Mouse (Mus musculus): ENCODE measurements at regions not wholly inside any gene's neighbourhood (a gene's known extent, or its start where the extent isn't known, plus 50 kb on each side); places are given as distances from the start of the nearest gene placed in this dataset.

DNA sequence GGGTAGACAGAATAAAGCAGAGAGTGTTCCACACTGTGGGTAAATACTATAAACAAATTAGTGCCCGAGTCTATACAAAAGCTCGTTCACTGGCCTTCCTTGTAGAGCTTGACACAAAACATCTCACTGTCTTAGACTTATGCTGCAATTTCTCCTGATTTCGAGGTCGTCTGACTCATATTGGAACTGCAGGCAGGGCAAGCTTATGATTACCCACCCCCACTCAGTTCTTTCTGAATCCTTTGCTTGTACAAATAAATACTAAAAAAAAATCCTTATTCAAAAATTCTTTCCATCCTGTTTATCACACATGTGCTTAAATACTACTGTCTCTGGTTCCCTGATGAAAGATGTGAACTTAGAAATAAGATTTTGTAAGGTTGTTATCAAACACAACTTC, 470.0 kb upstream of the Adamts5 start:
- no peaks in the 10 kb centered on the region for H3K4me1 ChIP-seq
- H3K36me3 ChIP-seq: no peaks in the 10 kb centered on the region
- ATAC-seq (replicated peaks; ENCODE audit: low FRiP score): no peak
- H3K4me3 ChIP-seq (replicated peaks): no peak overlapping the region
- H3K9me3 ChIP-seq (replicated peaks): no peaks in the 10 kb centered on the region
- no peak overlapping the region for H3K27ac ChIP-seq
- H3K27me3 ChIP-seq: no peaks in the 10 kb centered on the region
- WGBS: 85% methylated on average over 4 of the region's 4 CpGs
- no peak overlapping the region for H3K4me2 ChIP-seq
- no peak overlapping the region for H3K9ac ChIP-seq

DNA sequence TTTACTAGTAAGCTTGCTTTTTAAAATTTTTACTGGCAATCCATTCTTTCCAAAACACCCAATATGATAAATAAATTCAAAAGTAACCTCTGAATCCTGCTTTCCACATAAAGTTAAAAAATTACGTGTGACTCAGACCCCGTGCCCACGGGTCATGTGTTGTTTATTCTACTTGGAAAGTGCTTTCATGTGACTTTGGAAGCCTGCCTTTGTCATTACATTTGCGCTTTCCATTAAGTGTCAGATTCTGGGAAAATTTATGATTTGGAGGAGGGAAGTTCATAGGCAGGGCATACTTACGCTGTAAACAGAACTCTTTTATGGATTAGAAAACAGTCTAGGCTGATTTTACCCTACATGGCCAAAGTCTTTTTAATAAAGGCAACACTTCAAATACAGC, 466.8 kb upstream of the Adamts5 start:
- WGBS: 25% methylated on average over 5 of the region's 5 CpGs
- H3K27me3 ChIP-seq: no peaks in the 10 kb centered on the region
- ATAC-seq (replicated peaks; ENCODE audit: low FRiP score): no peak

DNA sequence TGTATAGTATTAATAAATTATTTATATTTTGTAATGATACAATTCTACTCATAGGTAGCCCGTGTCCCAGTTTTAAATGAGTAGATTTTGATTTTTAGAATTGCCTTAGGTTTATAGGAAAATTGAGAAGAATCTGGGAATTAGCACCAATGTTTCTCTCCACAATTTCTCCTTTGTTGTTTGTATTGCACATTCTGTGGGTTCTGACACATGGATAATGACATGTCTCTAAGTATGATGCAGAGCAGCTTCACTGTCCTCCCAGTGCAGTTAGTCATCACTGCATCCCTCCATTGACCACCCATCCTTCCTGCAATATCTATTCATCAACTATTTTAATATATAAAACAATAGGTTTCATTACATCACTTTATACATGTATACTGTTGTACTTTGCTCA, 464.6 kb upstream of the Adamts5 start:
- H3K27me3 ChIP-seq: no peaks in the 10 kb centered on the region
- no peak overlapping the region for H3K9ac ChIP-seq
- no peak for ATAC-seq (replicated peaks; ENCODE audit: low FRiP score)
- no peak overlapping the region for H3K4me2 ChIP-seq
- H3K4me3 ChIP-seq (replicated peaks): no peak overlapping the region
- no peaks in the 10 kb centered on the region for H3K9me3 ChIP-seq (replicated peaks)
- H3K27ac ChIP-seq: no peak overlapping the region
- no peaks in the 10 kb centered on the region for H3K4me1 ChIP-seq
- WGBS: 88% methylated on average over 1 of the region's 1 CpGs
- H3K36me3 ChIP-seq: no peaks in the 10 kb centered on the region

More for the DNA sequence above, 466.8 kb upstream of the Adamts5 start:
- Histone ChIP-seq H3K4me2 (no peak overlapping the region), H3K27ac (no peak overlapping the region), H3K9me3 (replicated peaks) (no peaks in the 10 kb centered on the region), H3K4me3 (replicated peaks) (no peak overlapping the region), H3K36me3 (no peaks in the 10 kb centered on the region), H3K9ac (no peak overlapping the region), H3K4me1 (no peaks in the 10 kb centered on the region)

DNA sequence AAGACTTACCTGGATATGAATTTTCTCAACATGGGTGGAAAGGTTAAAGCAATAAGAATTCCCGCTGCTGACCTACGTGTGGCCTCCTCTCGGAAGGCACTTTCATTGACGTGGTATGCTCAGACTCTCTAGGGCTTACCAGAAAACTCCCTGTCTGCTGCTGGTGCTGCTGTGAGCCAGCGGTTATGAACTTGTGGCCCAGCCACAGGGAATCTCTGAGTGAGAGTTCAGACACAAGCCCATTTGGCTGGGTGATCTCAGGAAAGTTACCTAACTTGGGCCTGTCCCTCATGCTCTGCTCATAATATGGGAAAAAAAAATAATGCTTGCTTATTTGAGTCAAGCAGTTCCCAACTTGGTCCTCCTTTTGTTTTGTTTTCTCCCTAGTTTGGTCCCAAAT, 459.5 kb upstream of the Adamts5 start:
- Histone ChIP-seq H3K27ac (no peak overlapping the region), H3K4me2 (no peak overlapping the region), H3K9ac (no peak overlapping the region), H3K9me3 (replicated peaks) (no peaks in the 10 kb centered on the region), H3K36me3 (no peaks in the 10 kb centered on the region), H3K4me3 (replicated peaks) (no peak overlapping the region), H3K27me3 (no peaks in the 10 kb centered on the region), H3K4me1 (no peaks in the 10 kb centered on the region)
- no peak for ATAC-seq (replicated peaks; ENCODE audit: low FRiP score)
- WGBS: 82% methylated on average over 5 of the region's 5 CpGs

DNA sequence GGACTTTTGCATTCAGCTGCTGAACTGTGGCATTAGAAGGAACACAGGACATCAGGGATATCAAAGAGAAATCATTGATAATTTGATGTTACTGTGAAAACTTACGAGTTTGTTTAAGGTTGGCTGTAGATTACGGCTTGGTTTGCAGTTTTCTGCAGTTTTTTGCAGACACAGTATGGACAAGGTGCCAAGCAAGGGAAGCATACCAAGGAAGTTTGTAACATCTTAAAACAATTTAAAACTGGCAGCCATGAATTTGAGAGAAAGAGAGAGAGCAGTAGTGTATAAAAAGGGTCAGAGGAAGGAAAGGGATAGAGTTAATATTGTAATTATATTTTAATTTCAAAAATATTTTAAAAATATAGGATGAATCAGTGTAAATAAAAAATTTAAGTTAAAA, 453.4 kb upstream of the Adamts5 start:
- Histone ChIP-seq H3K9ac (no peak overlapping the region), H3K4me2 (no peak overlapping the region), H3K36me3 (no peaks in the 10 kb centered on the region), H3K4me1 (no peaks in the 10 kb centered on the region), H3K27me3 (no peaks in the 10 kb centered on the region), H3K9me3 (replicated peaks) (no peaks in the 10 kb centered on the region), H3K27ac (no peak overlapping the region), H3K4me3 (replicated peaks) (no peak overlapping the region)
- 80% methylated on average over 2 of the region's 2 CpGs for WGBS
- ATAC-seq (replicated peaks; ENCODE audit: low FRiP score): no peak

DNA sequence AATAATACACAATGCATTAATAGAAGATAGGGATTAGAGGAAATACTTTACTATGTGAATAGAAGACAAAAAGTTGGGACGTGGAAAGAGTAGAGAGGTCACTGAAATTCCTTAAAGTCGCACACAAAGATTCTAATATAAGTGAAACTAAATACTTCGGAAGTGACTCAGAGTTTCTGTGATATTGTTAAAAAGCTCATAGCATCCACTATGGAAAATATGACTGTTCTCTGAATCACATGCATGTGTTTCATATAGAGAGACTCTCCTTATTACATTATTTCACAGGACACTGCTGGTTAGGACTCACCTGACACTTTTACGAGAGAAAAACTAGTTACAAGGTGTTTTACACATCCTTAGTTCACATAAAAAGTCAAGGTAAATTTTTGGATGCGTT, 446.1 kb upstream of the Adamts5 start:
- Histone ChIP-seq H3K9me3 (replicated peaks) (no peaks in the 10 kb centered on the region), H3K4me2 (no peak overlapping the region), H3K4me1 (no peaks in the 10 kb centered on the region), H3K9ac (no peak overlapping the region), H3K27ac (no peak overlapping the region), H3K4me3 (replicated peaks) (no peak overlapping the region), H3K36me3 (no peaks in the 10 kb centered on the region), H3K27me3 (no peaks in the 10 kb centered on the region)
- no peak for ATAC-seq (replicated peaks; ENCODE audit: low FRiP score)
- WGBS: 78% methylated on average over 5 of the region's 5 CpGs

DNA sequence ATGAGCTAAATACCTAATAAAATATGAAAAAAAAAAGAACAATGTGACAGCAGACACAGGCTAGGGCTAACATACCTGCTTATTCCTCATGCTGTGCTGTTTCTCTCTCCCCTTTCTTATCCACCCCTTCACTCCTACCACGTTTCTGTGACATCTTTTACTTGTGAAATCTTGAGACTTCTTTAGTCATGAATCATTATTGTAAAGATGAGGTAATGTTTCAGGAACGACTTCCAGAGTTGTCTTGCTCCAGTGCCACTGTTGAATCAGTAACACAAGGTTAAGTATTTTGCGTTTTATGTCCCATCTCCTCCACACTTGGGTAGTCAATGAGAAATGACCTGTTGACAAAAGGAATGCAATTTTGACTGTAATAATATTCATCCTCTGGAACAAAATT, 445.3 kb upstream of the Adamts5 start:
- Histone ChIP-seq H3K36me3 (no peaks in the 10 kb centered on the region), H3K4me3 (replicated peaks) (no peak overlapping the region), H3K4me2 (no peak overlapping the region), H3K27me3 (no peaks in the 10 kb centered on the region), H3K9ac (no peak overlapping the region), H3K9me3 (replicated peaks) (no peaks in the 10 kb centered on the region), H3K4me1 (no peaks in the 10 kb centered on the region), H3K27ac (no peak overlapping the region)
- peak; percentile 88 for ATAC-seq (replicated peaks; ENCODE audit: low FRiP score)
- WGBS: 18% methylated on average over 3 of the region's 3 CpGs

DNA sequence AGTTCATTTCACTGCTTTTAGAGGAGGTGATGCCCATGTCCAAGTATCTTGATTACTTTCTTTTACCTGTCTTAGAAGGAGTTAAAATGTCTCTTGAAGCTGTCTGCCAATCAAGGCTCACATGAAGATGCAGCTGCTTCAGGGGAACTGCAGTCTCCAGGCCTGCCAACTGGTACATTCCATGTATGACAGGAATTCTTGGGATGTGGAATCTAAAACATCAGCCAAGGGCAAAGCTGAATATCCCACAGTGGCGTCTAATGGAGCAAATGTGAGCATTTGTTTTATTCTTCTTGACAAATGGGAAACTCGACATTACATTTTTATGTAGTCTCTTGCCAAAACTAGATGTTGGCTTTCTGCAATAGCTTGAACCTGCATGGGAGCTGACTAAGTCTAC, 438.7 kb upstream of the Adamts5 start:
- 76% methylated on average over 2 of the region's 2 CpGs for WGBS
- H3K4me3 ChIP-seq (replicated peaks): no peak overlapping the region
- no peaks in the 10 kb centered on the region for H3K27me3 ChIP-seq
- no peak overlapping the region for H3K9ac ChIP-seq
- H3K4me2 ChIP-seq: no peak overlapping the region
- H3K27ac ChIP-seq: no peak overlapping the region
- no peaks in the 10 kb centered on the region for H3K36me3 ChIP-seq
- ATAC-seq (replicated peaks; ENCODE audit: low FRiP score): no peak
- H3K9me3 ChIP-seq (replicated peaks): no peaks in the 10 kb centered on the region
- no peaks in the 10 kb centered on the region for H3K4me1 ChIP-seq

DNA sequence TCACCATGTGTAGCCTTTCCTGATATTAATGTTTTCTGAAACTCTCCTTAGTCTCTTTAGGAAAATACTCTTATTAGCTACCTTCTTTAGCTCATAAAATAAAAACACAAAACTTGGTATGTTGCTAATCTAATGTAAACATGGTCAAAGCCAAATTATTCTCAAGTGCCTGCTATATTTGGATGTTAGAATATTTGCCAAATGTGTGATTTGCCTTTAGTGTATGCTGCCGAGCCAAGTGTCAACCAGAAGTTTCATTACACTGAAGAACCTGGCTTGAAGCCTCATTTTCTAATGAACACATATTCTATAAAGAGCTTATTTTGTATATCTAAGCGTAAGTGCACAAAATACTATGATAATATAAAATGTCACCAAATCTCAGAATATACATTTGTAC, 423.8 kb upstream of the Adamts5 start:
- 52% methylated on average over 2 of the region's 2 CpGs for WGBS
- Histone ChIP-seq H3K4me1 (no peaks in the 10 kb centered on the region), H3K9me3 (replicated peaks) (no peaks in the 10 kb centered on the region), H3K9ac (no peak overlapping the region), H3K27ac (no peak overlapping the region), H3K36me3 (no peaks in the 10 kb centered on the region), H3K4me2 (no peak overlapping the region), H3K4me3 (replicated peaks) (no peak overlapping the region), H3K27me3 (no peaks in the 10 kb centered on the region)
- no peak for ATAC-seq (replicated peaks; ENCODE audit: low FRiP score)

DNA sequence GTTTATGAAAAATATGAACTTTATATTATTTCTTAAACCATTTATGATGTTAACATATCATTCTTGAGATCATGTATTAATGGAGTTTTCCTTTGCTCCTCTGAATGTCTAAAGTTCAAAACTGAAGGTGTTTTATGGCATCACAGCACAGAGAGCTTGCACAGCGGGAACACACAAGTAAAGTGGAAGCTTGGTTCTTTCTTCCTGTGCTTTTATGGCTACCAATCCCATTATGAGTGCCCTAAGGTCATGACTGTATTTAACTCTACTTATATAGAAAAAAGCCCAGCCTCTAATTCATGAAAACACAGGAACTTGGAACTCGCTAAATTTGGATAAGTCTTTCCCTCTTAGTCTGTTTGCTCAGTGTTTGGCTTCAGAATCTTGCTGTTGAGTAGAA, 417.3 kb upstream of the Adamts5 start:
- 47% methylated on average over 2 of the region's 2 CpGs for WGBS
- H3K4me2 ChIP-seq: no peak overlapping the region
- no peaks in the 10 kb centered on the region for H3K9me3 ChIP-seq (replicated peaks)
- no peaks in the 10 kb centered on the region for H3K27me3 ChIP-seq
- ATAC-seq (replicated peaks; ENCODE audit: low FRiP score): no peak
- H3K4me1 ChIP-seq: no peaks in the 10 kb centered on the region
- H3K9ac ChIP-seq: no peak overlapping the region
- H3K36me3 ChIP-seq: no peaks in the 10 kb centered on the region
- 0 out of 2 replicates have a peak overlapping the region, but pooled peaks have one; percentile 34 for H3K27ac ChIP-seq
- H3K4me3 ChIP-seq (replicated peaks): no peak overlapping the region

DNA sequence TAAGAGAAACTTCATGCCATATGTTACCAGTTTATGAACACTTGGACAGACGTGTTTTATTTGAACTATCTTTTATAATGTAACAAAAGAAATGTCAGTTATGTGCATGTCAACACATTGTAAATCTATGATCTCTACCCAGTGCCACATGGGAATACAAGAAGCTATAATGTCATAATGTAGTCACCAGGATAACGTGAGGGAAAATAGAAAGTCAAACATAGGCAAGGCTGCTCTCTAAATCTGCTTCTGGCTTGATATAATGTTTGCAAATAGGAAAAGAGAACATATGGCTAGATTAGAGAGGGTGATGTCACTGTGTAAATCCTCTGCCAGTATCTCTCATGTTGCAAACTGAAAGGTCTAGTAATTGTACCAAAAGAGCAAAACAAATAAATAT, 408.1 kb upstream of the Adamts5 start:
- no peak for ATAC-seq (replicated peaks; ENCODE audit: low FRiP score)
- no peaks in the 10 kb centered on the region for H3K36me3 ChIP-seq
- no peak overlapping the region for H3K4me3 ChIP-seq (replicated peaks)
- H3K9me3 ChIP-seq (replicated peaks): no peaks in the 10 kb centered on the region
- H3K27me3 ChIP-seq: no peaks in the 10 kb centered on the region
- no peaks in the 10 kb centered on the region for H3K4me1 ChIP-seq
- H3K9ac ChIP-seq: no peak overlapping the region
- no peak overlapping the region for H3K4me2 ChIP-seq
- WGBS: 53% methylated on average over 2 of the region's 2 CpGs
- H3K27ac ChIP-seq: no peak overlapping the region

DNA sequence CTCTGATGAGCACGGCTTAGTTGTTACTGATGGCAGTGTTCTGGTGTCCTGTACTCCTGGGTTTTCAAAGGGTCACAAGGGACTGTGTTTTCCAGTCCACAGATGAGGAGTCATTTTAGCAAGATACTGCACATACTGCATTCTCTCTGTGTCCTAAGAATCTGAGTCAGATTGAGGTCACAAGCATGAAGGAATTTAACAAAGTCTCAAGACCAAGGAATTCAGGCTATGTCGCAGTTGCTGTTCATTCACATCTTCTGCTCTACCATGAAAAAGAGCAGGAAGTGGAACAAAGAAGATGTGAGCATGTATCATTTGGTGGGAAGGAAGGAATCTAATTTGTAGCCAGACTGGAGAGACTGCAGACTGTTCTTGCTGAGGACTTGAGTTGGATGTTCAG, 402.2 kb upstream of the Adamts5 start:
- no peak for ATAC-seq (replicated peaks; ENCODE audit: low FRiP score)
- H3K27me3 ChIP-seq: no peaks in the 10 kb centered on the region
- no peaks in the 10 kb centered on the region for H3K4me1 ChIP-seq
- no peaks in the 10 kb centered on the region for H3K9me3 ChIP-seq (replicated peaks)
- no peak overlapping the region for H3K4me2 ChIP-seq
- no peak overlapping the region for H3K27ac ChIP-seq
- no peaks in the 10 kb centered on the region for H3K36me3 ChIP-seq
- H3K9ac ChIP-seq: no peak overlapping the region
- 83% methylated on average over 2 of the region's 2 CpGs for WGBS
- no peak overlapping the region for H3K4me3 ChIP-seq (replicated peaks)

DNA sequence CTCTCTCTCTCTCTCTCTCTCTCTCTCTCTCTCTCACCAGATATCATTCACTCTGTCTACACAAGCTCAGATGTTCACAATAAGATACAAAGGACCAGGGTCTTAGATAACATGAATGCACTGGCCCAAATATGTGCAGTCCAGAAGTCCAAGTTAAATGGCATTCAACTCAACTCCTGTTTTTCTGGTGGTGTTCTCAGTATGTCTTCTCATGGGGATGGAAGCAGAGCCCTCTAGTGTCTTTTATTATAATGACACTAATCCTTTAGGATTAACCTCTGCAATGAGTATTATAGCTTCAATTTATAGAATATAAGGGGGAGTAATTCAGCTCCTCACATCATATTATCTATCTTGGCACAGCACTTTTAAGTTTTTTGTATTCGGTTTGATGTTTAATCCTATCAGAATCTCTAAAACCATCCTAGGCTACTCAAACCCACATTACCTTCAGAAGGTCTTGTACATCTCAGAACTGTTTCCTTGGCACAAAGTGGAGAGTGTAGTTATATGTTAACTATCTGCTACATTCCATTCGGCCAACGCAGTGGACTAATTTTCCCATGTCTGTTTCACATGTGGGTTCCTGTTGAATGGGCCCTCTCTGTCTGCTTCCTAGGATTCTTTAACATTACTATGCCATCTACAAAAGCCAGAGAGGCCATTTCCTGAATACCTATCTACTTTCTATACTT, 401.0 kb upstream of the Adamts5 start:
- no peaks in the 10 kb centered on the region for H3K36me3 ChIP-seq
- H3K4me2 ChIP-seq: no peak overlapping the region
- H3K27me3 ChIP-seq: no peaks in the 10 kb centered on the region
- H3K4me1 ChIP-seq: no peaks in the 10 kb centered on the region
- H3K4me3 ChIP-seq (replicated peaks): no peak overlapping the region
- WGBS: 48% methylated on average over 3 of the region's 3 CpGs
- ATAC-seq (replicated peaks; ENCODE audit: low FRiP score): peak; percentile 70
- no peak overlapping the region for H3K9ac ChIP-seq
- H3K27ac ChIP-seq: no peak overlapping the region
- no peaks in the 10 kb centered on the region for H3K9me3 ChIP-seq (replicated peaks)

All from kidney, embryonic 15.5 days (tissue).